Mouse (Mus musculus): Measurements from ENCODE around the gene Acsm4.

GRCm38 (mm10) chr7:119749942-119750341 is 60.1 kb downstream of the Acsm4 start:
- no peak for TF ChIP-seq CTCF (IDR thresholded peaks at IDR 0.05; ENCODE audit: control insufficient read depth, insufficient read depth, insufficient replicate concordance, low read depth, low read length)
- no peak for TF ChIP-seq POLR2A (IDR thresholded peaks at IDR 0.05; ENCODE audit: control insufficient read depth, low read depth, low read length)
